Mouse (Mus musculus): ENCODE results near the gene Psmb5.

Psmb5 gene

GRCm38 (mm10) chr14:54617897-54618365 lies at the start of gene Psmb5:
Gene Psmb5, minus strand, starts transcription at chr14:54618022.
- CTCF ChIA-PET, result interaction anchor here in 2 of 4 experiments (0.8 to 2.7 kb wide), 17 partner anchors 8 to 185 kb away, joined by 3 to 11 read pairs (median 4); partner anchors contain the start of gene Cdh24 (in 1 of the 2)
- POLR2A ChIA-PET, result interaction anchor here (0.6 to 67.6 kb wide), 51 partner anchors 8 to 444 kb away, joined by 3 to 2028 read pairs (median 4); partner anchors contain the start of genes 1700123O20Rik (in 3 of the 4), 4931414P19Rik (in 3 of the 4), Acin1 (in 3 of the 4) and Ajuba (in 2 of the 4)

GRCm38 (mm10) chr14:54664477-54665222 lies 46.8 kb upstream of the Psmb5 start:
- POLR2A ChIA-PET, result interaction anchor here in 2 of 4 experiments (0.6 to 1.5 kb wide), 8 partner anchors 11 to 53 kb away, joined by 3 to 5 read pairs (median 3); partner anchors contain the start of genes 1700123O20Rik (in 2 of the 2) and Acin1 (in 1 of the 2)
- CTCF ChIA-PET, result interaction anchor here in 3 of 4 experiments (0.7 to 2.7 kb wide), 4 partner anchors 11 to 57 kb away, joined by 3 to 9 read pairs (median 4); no protein-coding TSS in a partner anchor

- CTCF ChIA-PET, result interaction anchor here (0.6 to 7.0 kb wide), 31 partner anchors 9 to 158 kb away, joined by 3 to 44 read pairs (median 4); partner anchors contain the start of genes 1700123O20Rik (in 3 of the 4), Cdh24 (in 1 of the 4) and Cebpe (in 1 of the 4)
- POLR2A ChIA-PET, result interaction anchor here in 3 of 4 experiments (0.6 to 4.0 kb wide), 15 partner anchors 9 to 1707 kb away, joined by 3 to 20 read pairs (median 5); partner anchors contain the start of genes Acin1 (in 2 of the 3), Cdh24 (in 2 of the 3), 1700123O20Rik (in 1 of the 3) and Psmb11 (in 1 of the 3)
These were observed 42.2 kb upstream of the Psmb5 start for GRCm38 (mm10) chr14:54660009-54660408.

GRCm38 (mm10) chr14:54653496-54653895 lies 35.7 kb upstream of the Psmb5 start:
- POLR2A ChIA-PET, result interaction anchor here (0.7 to 4.0 kb wide), 22 partner anchors 10 to 170 kb away, joined by 3 to 38 read pairs (median 4); partner anchors contain the start of genes 1700123O20Rik (in 3 of the 4), Acin1 (in 3 of the 4), Cdh24 (in 2 of the 4) and 4931414P19Rik (in 1 of the 4)
- CTCF ChIA-PET, result interaction anchor here in 2 of 4 experiments (0.6 to 5.9 kb wide), 7 partner anchors 10 to 81 kb away, joined by 3 to 77 read pairs (median 3); partner anchors contain the start of genes Cdh24 (in 2 of the 2) and Gm17606 (in 2 of the 2)

- ChIA-PET POLR2A (interaction anchor here (0.6 to 4.0 kb wide), 12 partner anchors 10 to 235 kb away, joined by 3 to 38 read pairs (median 4); partner anchors contain the start of genes Cdh24 (in 2 of the 4), 1700123O20Rik (in 1 of the 4), Acin1 (in 1 of the 4) and Gm17606 (in 1 of the 4)), CTCF (interaction anchor here in 3 of 4 experiments (0.6 to 5.9 kb wide), 7 partner anchors 11 to 469 kb away, joined by 3 to 77 read pairs (median 4); partner anchors contain the start of genes Cdh24 (in 2 of the 3) and Gm17606 (in 2 of the 3))
These were observed 35.0 kb upstream of the Psmb5 start for GRCm38 (mm10) chr14:54652787-54653186.

GRCm38 (mm10) chr14:54651556-54651955 lies 33.7 kb upstream of the Psmb5 start:
- ChIA-PET CTCF (interaction anchor here (0.6 to 5.9 kb wide), 123 partner anchors 8 to 941 kb away, joined by 3 to 77 read pairs (median 4); partner anchors contain the start of genes 1700123O20Rik (in 4 of the 4), Cdh24 (in 4 of the 4), 4931414P19Rik (in 2 of the 4) and Acin1 (in 2 of the 4)), POLR2A (interaction anchor here (0.6 to 5.5 kb wide), 40 partner anchors 8 to 228 kb away, joined by 3 to 38 read pairs (median 4); partner anchors contain the start of genes Cdh24 (in 4 of the 4), 1700123O20Rik (in 3 of the 4), Acin1 (in 2 of the 4) and Haus4 (in 2 of the 4))

GRCm38 (mm10) chr14:54650621-54651454 lies 33.0 kb upstream of the Psmb5 start:
- POLR2A ChIA-PET, result interaction anchor here (0.6 to 5.5 kb wide), 46 partner anchors 9 to 227 kb away, joined by 3 to 38 read pairs (median 4); partner anchors contain the start of genes 1700123O20Rik (in 4 of the 4), Cdh24 (in 4 of the 4), Acin1 (in 2 of the 4) and Haus4 (in 2 of the 4)
- CTCF ChIA-PET, result interaction anchor here (0.6 to 5.9 kb wide), 129 partner anchors 9 to 942 kb away, joined by 3 to 77 read pairs (median 4); partner anchors contain the start of genes 1700123O20Rik (in 4 of the 4), Cdh24 (in 4 of the 4), 4931414P19Rik (in 2 of the 4) and Acin1 (in 2 of the 4)

DNA sequence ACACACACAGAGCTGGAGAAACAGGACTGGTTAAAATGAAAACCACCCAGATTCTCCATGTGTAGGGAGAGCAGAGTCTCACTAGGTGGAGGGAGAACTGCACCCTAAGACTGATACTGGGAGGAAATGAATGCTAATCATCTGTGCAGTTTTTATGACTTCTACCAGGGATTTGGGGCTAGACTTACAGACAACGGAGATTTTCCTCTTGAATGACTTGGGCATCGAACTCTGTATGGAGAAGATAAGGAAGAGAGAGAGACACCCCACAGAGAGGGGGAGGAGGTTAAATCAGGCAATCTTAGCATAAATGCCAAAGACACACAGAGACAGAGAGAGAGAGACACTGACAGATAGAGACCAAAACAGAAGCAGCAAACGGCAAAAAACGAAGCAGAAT lies 30.1 kb upstream of the Psmb5 start:
- POLR2A ChIA-PET, result interaction anchor here in 2 of 4 experiments (1.1 to 5.5 kb wide), 4 partner anchors 11 to 76 kb away, joined by 4 to 28 read pairs (median 10); partner anchors contain the start of genes 1700123O20Rik (in 1 of the 2) and Acin1 (in 1 of the 2)
- CTCF ChIA-PET, result interaction anchor here (0.6 to 1.9 kb wide), 7 partner anchors 9 to 1559 kb away, joined by 3 to 5 read pairs (median 3); no protein-coding TSS in a partner anchor

DNA sequence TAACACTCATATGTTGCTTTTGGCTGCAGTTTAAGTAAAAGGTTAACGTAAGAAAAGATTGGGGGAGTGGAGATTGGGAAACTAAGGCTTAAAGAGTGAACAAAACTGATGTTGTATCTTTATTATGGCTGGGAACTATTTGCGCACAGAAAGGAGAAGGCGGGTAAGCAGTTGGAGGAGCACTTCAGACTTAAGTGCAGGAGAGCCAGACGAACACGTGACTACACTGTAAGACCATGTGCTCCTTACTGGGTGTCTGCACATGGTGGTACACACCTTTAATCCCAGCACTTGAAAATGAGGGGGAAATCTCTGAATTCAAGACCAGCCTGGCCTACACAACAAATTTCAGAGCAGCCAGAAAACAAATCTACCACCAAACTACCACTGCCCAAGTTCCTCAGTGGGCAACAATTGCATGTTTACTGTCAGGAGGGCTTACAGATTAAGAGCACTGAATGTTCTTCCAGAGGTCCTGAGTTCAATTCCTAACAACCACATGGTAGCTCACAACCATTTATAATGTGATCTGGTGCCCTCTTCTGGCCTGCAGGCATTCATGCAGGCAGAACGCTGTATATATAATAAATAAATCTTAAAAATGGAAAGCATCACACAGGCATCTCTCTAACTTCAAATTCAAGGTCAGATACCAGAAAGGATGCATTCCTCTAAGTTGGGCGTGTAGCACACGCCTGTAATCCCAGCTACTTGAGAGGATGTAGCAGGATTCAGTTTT lies 29.2 kb upstream of the Psmb5 start:
- CTCF ChIA-PET, result interaction anchor here in 3 of 4 experiments (0.5 to 1.9 kb wide), 12 partner anchors 8 to 1560 kb away, joined by 3 to 5 read pairs (median 3); no protein-coding TSS in a partner anchor
- POLR2A ChIA-PET, result interaction anchor here in 2 of 4 experiments (0.7 to 5.5 kb wide), 6 partner anchors 10 to 92 kb away, joined by 3 to 28 read pairs (median 3); no protein-coding TSS in a partner anchor

DNA sequence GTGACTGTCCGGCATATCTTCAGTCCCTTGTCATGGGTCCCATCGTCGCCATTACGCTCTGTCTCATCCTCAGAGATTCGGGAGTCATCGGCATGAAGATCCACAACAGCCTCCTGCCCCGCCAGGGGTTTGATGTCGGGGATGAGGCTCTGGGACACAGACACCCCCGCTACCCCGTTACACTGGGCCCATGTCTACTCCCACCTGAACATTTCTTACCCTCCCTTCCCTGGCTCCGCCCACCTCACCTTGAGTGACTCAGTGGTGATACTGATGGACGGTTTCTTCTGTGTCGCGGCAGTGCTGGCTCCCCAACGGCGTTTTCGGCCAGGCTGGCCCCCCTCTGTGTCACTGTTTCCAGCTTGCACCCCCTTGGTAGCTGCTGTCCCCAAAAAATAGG lies 28.6 kb upstream of the Psmb5 start:
- POLR2A ChIA-PET, result interaction anchor here in 3 of 4 experiments (0.6 to 2.9 kb wide), 9 partner anchors 10 to 233 kb away, joined by 3 to 13 read pairs (median 3); no protein-coding TSS in a partner anchor
- CTCF ChIA-PET, result interaction anchor here in 2 of 4 experiments (0.9 to 1.9 kb wide), 5 partner anchors 9 to 118 kb away, joined by 3 to 5 read pairs (median 4); no protein-coding TSS in a partner anchor

DNA sequence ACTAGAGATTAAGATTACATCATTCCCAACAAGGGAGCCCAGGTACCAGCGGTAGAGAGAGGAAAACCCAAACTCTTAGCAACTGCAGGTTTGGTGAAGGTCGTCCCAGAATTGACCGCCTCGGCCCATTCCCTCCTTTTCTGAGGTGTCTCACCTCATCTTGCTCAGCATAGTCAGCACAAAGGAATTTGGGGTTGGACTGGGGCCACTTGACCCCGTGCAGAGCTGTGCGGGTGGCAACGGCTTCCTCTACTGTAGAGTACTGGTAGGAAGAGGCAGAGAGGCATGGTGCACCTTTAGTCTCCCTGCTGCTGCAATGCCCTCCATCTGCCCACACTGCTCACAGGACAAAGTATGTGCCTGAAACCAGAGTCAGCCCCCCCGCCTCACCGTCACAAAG lies 26.5 kb upstream of the Psmb5 start:
- ChIA-PET CTCF (interaction anchor here in 2 of 4 experiments (0.7 to 4.2 kb wide), 7 partner anchors 8 to 120 kb away, joined by 4 to 77 read pairs (median 4); no protein-coding TSS in a partner anchor), POLR2A (interaction anchor here in 3 of 4 experiments (0.6 to 3.6 kb wide), 12 partner anchors 9 to 361 kb away, joined by 3 to 21 read pairs (median 5); partner anchors contain the start of genes 1700123O20Rik (in 1 of the 3), Acin1 (in 1 of the 3) and Psmb5 (in 1 of the 3))

DNA sequence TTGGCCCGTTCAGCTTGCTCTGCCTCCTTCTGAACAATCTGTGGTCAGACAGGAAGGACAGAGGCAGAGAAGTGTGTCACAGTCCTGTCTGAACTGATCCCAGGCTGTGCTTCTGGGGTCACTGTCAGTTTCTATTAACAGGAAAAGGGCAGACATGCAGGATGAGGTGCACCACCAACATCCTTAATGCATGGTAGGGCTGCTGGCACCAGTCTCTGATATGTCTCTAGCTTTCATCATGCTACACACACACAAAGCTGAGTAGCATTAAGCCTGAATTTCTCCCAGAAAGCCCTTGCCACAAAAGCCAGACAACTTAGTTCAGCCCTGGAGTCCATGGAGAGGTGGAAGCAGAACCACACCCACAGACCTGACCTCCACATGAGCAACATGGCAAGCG lies 25.2 kb upstream of the Psmb5 start:
- CTCF ChIA-PET, result interaction anchor here (0.6 to 4.2 kb wide), 22 partner anchors 8 to 415 kb away, joined by 3 to 77 read pairs (median 4); partner anchors contain the start of gene Haus4 (in 1 of the 4)
- POLR2A ChIA-PET, result interaction anchor here (0.7 to 3.6 kb wide), 29 partner anchors 8 to 230 kb away, joined by 3 to 38 read pairs (median 5); partner anchors contain the start of genes Psmb5 (in 2 of the 4), 1700123O20Rik (in 1 of the 4), Acin1 (in 1 of the 4) and Haus4 (in 1 of the 4)

GRCm38 (mm10) chr14:54642224-54642944 lies 24.6 kb upstream of the Psmb5 start:
- ChIA-PET POLR2A (interaction anchor here (0.6 to 3.6 kb wide), 44 partner anchors 8 to 408 kb away, joined by 3 to 38 read pairs (median 4); partner anchors contain the start of genes Acin1 (in 2 of the 4), Haus4 (in 2 of the 4), Psmb5 (in 2 of the 4) and 1700123O20Rik (in 1 of the 4)), CTCF (interaction anchor here (0.6 to 4.2 kb wide), 48 partner anchors 8 to 950 kb away, joined by 3 to 77 read pairs (median 4); partner anchors contain the start of genes Psmb5 (in 2 of the 4), 1700123O20Rik (in 1 of the 4), 4931414P19Rik (in 1 of the 4) and Cebpe (in 1 of the 4))
